Mouse (Mus musculus): ENCODE measurements at regions not wholly inside any gene's neighbourhood (a gene's known extent, or its start where the extent isn't known, plus 50 kb on each side); places are given as distances from the start of the nearest gene placed in this dataset.

DNA sequence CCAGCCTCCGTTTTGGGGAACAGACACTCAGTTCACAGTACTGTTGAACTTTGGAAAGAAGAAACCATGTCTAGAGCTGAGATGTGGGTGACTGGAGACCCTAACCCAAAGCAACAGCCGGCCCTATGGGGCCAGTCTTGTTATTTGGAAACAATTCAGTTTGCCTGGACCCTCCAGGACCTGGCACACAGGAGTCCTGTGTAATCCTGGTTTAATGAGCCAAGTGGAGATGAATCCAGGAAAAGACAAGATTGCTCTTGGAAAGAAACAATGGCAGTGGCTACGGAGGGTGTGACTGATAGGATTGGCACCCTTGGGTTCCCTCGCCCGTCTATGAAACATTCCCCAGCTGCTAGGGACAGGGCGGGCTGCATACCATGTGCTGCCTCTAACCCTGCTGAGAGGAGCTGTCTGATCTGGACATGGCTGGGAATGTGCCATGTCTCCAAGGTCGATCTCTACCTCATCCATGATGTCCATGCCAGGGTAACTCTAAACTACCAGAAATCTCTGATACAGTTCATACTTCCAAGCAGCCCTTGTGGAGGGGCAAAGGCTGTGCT is 104.6 kb upstream of the Zmiz1 start:
- no peak for DNase-seq (ENCODE audit: low read depth, low spot score)
- Histone ChIP-seq H3K27me3 (ENCODE audit: control insufficient read depth in 1 of 2, insufficient read depth in 2 of 2, low read length in 2 of 2) (peaks cover 0 to 8% of the 10 kb centered on the region in 2 experiments; a peak in 3 of 4 replicates), H3K36me3 (ENCODE audit: control insufficient read depth in 1 of 2, insufficient read depth in 2 of 2, low read length in 2 of 2) (no peaks in the 10 kb centered on the region), H3K4me1 (ENCODE audit: control insufficient read depth in 1 of 2, insufficient read depth in 2 of 2, low read length in 2 of 2) (no peaks in the 10 kb centered on the region), H3K9me3 (replicated peaks; ENCODE audit: insufficient read depth, low read length) (no peaks in the 10 kb centered on the region), H3K4me3 (ENCODE audit: control insufficient read depth in 1 of 2, insufficient read depth in 1 of 2, low read depth in 2 of 2, low read length in 2 of 2) (no peak overlapping the region), H3K27ac (ENCODE audit: control insufficient read depth, low read depth, low read length) (no peak overlapping the region), H3K9ac (ENCODE audit: control insufficient read depth, low read depth, low read length, poor library complexity, severe bottlenecking) (no peak overlapping the region), H3K79me2 (ENCODE audit: control insufficient read depth, insufficient read depth, low read length, poor library complexity) (no peaks in the 10 kb centered on the region)
- TF ChIP-seq MAZ (IDR thresholded peaks at IDR 0.05; ENCODE audit: low read depth, low read length), result no peak
- TF ChIP-seq TBP (IDR thresholded peaks at IDR 0.05; ENCODE audit: low read depth, low read length), result no peak
- TF ChIP-seq ZKSCAN1 (IDR thresholded peaks at IDR 0.05; ENCODE audit: low read depth, low read length), result no peak
- TF ChIP-seq GATA1 (IDR thresholded peaks at IDR 0.05; ENCODE audit: low read depth, low read length), result no peak
- no peak for TF ChIP-seq ZC3H11A (IDR thresholded peaks at IDR 0.05; ENCODE audit: low read depth, low read length)
- TF ChIP-seq POLR2AphosphoS2 (IDR thresholded peaks at IDR 0.05; ENCODE audit: low read length), result no peak
- no peak for TF ChIP-seq CHD1 (IDR thresholded peaks at IDR 0.05; ENCODE audit: low read depth, low read length)
- no peak for TF ChIP-seq RAD21 (IDR thresholded peaks at IDR 0.05; ENCODE audit: low read depth, low read length)
- no peak for TF ChIP-seq RCOR1 (IDR thresholded peaks at IDR 0.05; ENCODE audit: low read depth, low read length)
- no peak for TF ChIP-seq SMC3 (IDR thresholded peaks at IDR 0.05; ENCODE audit: low read depth, low read length)

DNA sequence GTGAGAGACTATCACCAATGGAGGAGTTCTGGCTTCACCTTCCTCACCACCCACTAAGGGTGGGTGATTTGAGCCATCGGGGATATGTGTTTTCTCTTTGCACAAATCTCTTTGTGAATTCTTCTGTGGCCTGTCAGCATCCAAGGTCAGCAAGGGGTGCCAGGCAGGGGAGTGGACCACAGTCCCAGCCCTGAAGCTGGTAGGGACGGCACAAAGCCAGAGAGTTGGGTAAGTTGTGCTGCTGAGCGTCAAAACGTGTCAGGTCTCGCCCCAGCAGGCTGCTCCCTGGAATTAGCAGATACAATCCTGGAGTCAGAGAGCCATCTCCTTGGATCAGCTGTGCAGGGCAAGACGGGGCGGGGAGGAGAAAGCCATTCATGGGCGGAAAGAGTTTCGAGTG is 101.2 kb upstream of the Zmiz1 start:
- no peak for DNase-seq (ENCODE audit: low read depth, low spot score)

DNA sequence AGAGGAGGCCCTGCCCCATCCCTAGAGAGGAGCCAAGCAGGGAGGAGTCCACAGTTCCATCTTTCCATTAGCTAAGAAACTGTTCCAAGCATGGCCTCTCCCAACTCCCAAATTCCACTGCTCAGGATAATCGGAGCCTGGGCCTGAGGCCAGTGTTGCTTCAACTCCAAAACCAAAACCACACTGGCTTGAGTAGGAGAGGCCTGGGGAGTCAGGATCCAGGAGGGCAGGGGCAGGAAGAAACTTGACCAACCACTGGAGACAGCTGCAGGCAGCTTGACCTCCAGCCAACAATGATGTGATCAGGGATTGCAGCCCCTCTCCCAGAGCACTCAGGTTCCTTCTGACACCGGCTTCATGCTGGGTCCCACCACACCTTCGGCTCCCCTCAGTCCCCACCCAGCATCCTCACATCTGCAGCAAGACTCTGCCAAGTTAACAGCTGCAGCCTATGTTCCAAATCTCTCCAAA is 99.1 kb upstream of the Zmiz1 start:
- H3K4me3 ChIP-seq (ENCODE audit: control insufficient read depth in 1 of 2, insufficient read depth in 1 of 2, low read depth in 2 of 2, low read length in 2 of 2), result no peak overlapping the region
- H3K9ac ChIP-seq (ENCODE audit: control insufficient read depth, low read depth, low read length, poor library complexity, severe bottlenecking), result no peak overlapping the region
- peaks cover 0 to 6% of the 10 kb centered on the region in 2 experiments; a peak in 3 of 4 replicates for H3K27me3 ChIP-seq (ENCODE audit: control insufficient read depth in 1 of 2, insufficient read depth in 2 of 2, low read length in 2 of 2)
- DNase-seq (ENCODE audit: low read depth, low spot score), result no peak
- H3K9me3 ChIP-seq (replicated peaks; ENCODE audit: insufficient read depth, low read length), result no peaks in the 10 kb centered on the region
- H3K36me3 ChIP-seq (ENCODE audit: control insufficient read depth in 1 of 2, insufficient read depth in 2 of 2, low read length in 2 of 2), result no peaks in the 10 kb centered on the region
- no peaks in the 10 kb centered on the region for H3K79me2 ChIP-seq (ENCODE audit: control insufficient read depth, insufficient read depth, low read length, poor library complexity)
- H3K27ac ChIP-seq (ENCODE audit: control insufficient read depth, low read depth, low read length), result no peak overlapping the region
- H3K4me1 ChIP-seq (ENCODE audit: control insufficient read depth in 1 of 2, insufficient read depth in 2 of 2, low read length in 2 of 2), result no peaks in the 10 kb centered on the region
- TF ChIP-seq JUND (IDR thresholded peaks at IDR 0.05; ENCODE audit: low read depth, low read length) (no peak), ETS1 (IDR thresholded peaks at IDR 0.05; ENCODE audit: low read depth, low read length) (no peak), KAT2A (conservative IDR thresholded peaks at IDR 0.05; ENCODE audit: low read depth, low read length) (no peak), USF2 (IDR thresholded peaks at IDR 0.05; ENCODE audit: borderline replicate concordance in 1 of 2, insufficient read depth in 1 of 2, low read depth in 1 of 2, low read length in 2 of 2) (no peak), MAZ (IDR thresholded peaks at IDR 0.05; ENCODE audit: low read depth, low read length) (no peak), POLR2AphosphoS5 (IDR thresholded peaks at IDR 0.05; ENCODE audit: borderline replicate concordance, low read depth, low read length) (no peak), BHLHE40 (IDR thresholded peaks at IDR 0.05; ENCODE audit: borderline replicate concordance, low read depth, low read length) (no peak), ZNF384 (IDR thresholded peaks at IDR 0.05; ENCODE audit: low read depth, low read length) (no peak), NELFE (IDR thresholded peaks at IDR 0.05; ENCODE audit: low read depth, low read length) (no peak), MAFK (IDR thresholded peaks at IDR 0.05; ENCODE audit: borderline replicate concordance, low read depth, low read length) (no peak), RCOR1 (IDR thresholded peaks at IDR 0.05; ENCODE audit: low read depth, low read length) (no peak), MAX (IDR thresholded peaks at IDR 0.05; ENCODE audit: low read length) (no peak), USF1 (IDR thresholded peaks at IDR 0.05; ENCODE audit: low read depth, low read length) (no peak)

More for the DNA sequence above, 101.2 kb upstream of the Zmiz1 start:
- Histone ChIP-seq H3K79me2 (ENCODE audit: control insufficient read depth, insufficient read depth, low read length, poor library complexity) (no peaks in the 10 kb centered on the region), H3K9me3 (replicated peaks; ENCODE audit: insufficient read depth, low read length) (no peaks in the 10 kb centered on the region), H3K27ac (ENCODE audit: control insufficient read depth, low read depth, low read length) (no peak overlapping the region), H3K36me3 (ENCODE audit: control insufficient read depth in 1 of 2, insufficient read depth in 2 of 2, low read length in 2 of 2) (no peaks in the 10 kb centered on the region), H3K27me3 (ENCODE audit: control insufficient read depth in 1 of 2, insufficient read depth in 2 of 2, low read length in 2 of 2) (peaks cover 0 to 6% of the 10 kb centered on the region in 2 experiments; a peak in 3 of 4 replicates), H3K4me3 (ENCODE audit: control insufficient read depth in 1 of 2, insufficient read depth in 1 of 2, low read depth in 2 of 2, low read length in 2 of 2) (no peak overlapping the region), H3K4me1 (ENCODE audit: control insufficient read depth in 1 of 2, insufficient read depth in 2 of 2, low read length in 2 of 2) (no peaks in the 10 kb centered on the region), H3K9ac (ENCODE audit: control insufficient read depth, low read depth, low read length, poor library complexity, severe bottlenecking) (no peak overlapping the region)
- TF ChIP-seq POLR2AphosphoS5 (IDR thresholded peaks at IDR 0.05; ENCODE audit: borderline replicate concordance, low read depth, low read length), result no peak
- TF ChIP-seq NRF1 (IDR thresholded peaks at IDR 0.05; ENCODE audit: insufficient read depth, low read depth, low read length, poor library complexity, severe bottlenecking), result no peak
- no peak for TF ChIP-seq CHD2 (IDR thresholded peaks at IDR 0.05; ENCODE audit: low read length)
- no peak for TF ChIP-seq TAL1 (IDR thresholded peaks at IDR 0.05; ENCODE audit: low read length)
- TF ChIP-seq MXI1 (IDR thresholded peaks at IDR 0.05; ENCODE audit: low read depth, low read length), result no peak
- no peak for TF ChIP-seq USF1 (IDR thresholded peaks at IDR 0.05; ENCODE audit: low read depth, low read length)
- no peak for TF ChIP-seq MAX (IDR thresholded peaks at IDR 0.05; ENCODE audit: low read length)
- TF ChIP-seq MEF2A (IDR thresholded peaks at IDR 0.05; ENCODE audit: extremely low read depth, insufficient replicate concordance, low read depth, low read length, poor library complexity, severe bottlenecking), result no peak
- TF ChIP-seq MYB (IDR thresholded peaks at IDR 0.05; ENCODE audit: low read depth, low read length), result no peak
- TF ChIP-seq GABPA (IDR thresholded peaks at IDR 0.05; ENCODE audit: low read depth, low read length), result no peak
- no peak for TF ChIP-seq TBP (IDR thresholded peaks at IDR 0.05; ENCODE audit: low read depth, low read length)
- TF ChIP-seq E2F4 (IDR thresholded peaks at IDR 0.05; ENCODE audit: borderline replicate concordance, low read depth, low read length), result no peak
- no peak for TF ChIP-seq ETS1 (IDR thresholded peaks at IDR 0.05; ENCODE audit: low read depth, low read length)
- TF ChIP-seq JUND (IDR thresholded peaks at IDR 0.05; ENCODE audit: low read depth, low read length), result no peak
